Comparison of ENCODE assay signal across 17 mouse cellular contexts in the genomic region with DNA sequence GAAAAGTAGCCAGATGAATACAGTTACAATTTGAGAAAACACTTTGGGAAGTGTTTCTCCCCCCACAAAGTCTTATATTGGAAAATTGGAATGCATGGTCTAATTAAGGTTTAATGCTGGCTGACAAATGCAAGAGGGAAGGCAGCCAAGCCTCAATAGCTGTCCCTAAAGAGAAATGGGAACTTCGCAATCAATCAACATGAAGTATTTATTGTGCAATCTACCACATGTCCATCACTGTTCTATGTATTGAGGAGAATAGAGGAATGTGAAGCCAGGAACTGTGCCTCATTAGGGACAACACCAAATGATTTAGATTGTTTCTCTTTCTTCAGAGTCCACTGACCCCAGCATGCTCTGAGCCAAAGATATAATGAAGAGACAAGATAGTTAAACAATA.
DNase-seq lines count a peak whose midpoint lies in the region; ATAC-seq and TF ChIP-seq lines count a peak whose summit lies in the region.
"Had no signal": no experiment of that assay in that cellular context is flagged by ENCODE, and none has a peak within 500 bp of the region (broad histone marks: within the 10 kb centered on the region; RNA-seq: fewer than 3 reads in every experiment).

No protein-coding gene starts in this region.

- H3K9me3 ChIP-seq in forebrain, embryonic 14.5 days (replicated peaks; ENCODE audit: control insufficient read depth, low read length) = no peaks in the 10 kb centered on the region
- H3K9me3 ChIP-seq in forebrain, postnatal 0 days (ENCODE audit: low read length) = no peaks in the 10 kb centered on the region
- no peaks in the 10 kb centered on the region for H3K9me3 ChIP-seq in limb, embryonic 14.5 days (ENCODE audit: control insufficient read depth, low read length)
- no peaks in the 10 kb centered on the region for H3K9me3 ChIP-seq in limb, embryonic 10.5 days (replicated peaks)
- H3K9me3 ChIP-seq in neural tube, embryonic 15.5 days (replicated peaks) = no peaks in the 10 kb centered on the region
- H3K9me3 ChIP-seq: limb, embryonic 13.5 days had no signal

- TF ChIP-seq POLR2A in limb, embryonic 14.5 days (IDR thresholded peaks at IDR 0.05; ENCODE audit: borderline replicate concordance, extremely low read depth, insufficient read depth, insufficient read length) = no peak

- ATAC-seq in forebrain, embryonic 14.5 days = peak; percentile 67; the same call in 1 of the 2 replicates
- ATAC-seq in forebrain, postnatal 0 days = no peak
- no peak for ATAC-seq in limb, embryonic 14.5 days (ENCODE audit: low FRiP score, low read depth)
- ATAC-seq in neural tube, embryonic 15.5 days (ENCODE audit: low FRiP score) = 0 out of 2 replicates have a peak, but pooled peaks have one; percentile 50
- ATAC-seq in inflammation-experienced regulatory T-cells, adult 6 months = no peak
- ATAC-seq: hindbrain, embryonic 16.5 days had no signal

- H3K27me3 ChIP-seq in forebrain, embryonic 14.5 days (replicated peaks; ENCODE audit: control insufficient read depth, insufficient read depth, low read length) = no peaks in the 10 kb centered on the region
- H3K27me3 ChIP-seq in forebrain, postnatal 0 days (ENCODE audit: insufficient read depth, low read length) = no peaks in the 10 kb centered on the region
- no peaks in the 10 kb centered on the region for H3K27me3 ChIP-seq in limb, embryonic 14.5 days (ENCODE audit: control insufficient read depth, insufficient read depth, low read length)
- no peaks in the 10 kb centered on the region for H3K27me3 ChIP-seq in limb, embryonic 10.5 days (ENCODE audit: low read depth, poor library complexity, severe bottlenecking)
- H3K27me3 ChIP-seq in neural tube, embryonic 15.5 days (replicated peaks) = no peaks in the 10 kb centered on the region
- H3K27me3 ChIP-seq: limb, embryonic 13.5 days had no signal

- no peak for TF ChIP-seq CTCF in forebrain, postnatal 0 days (IDR thresholded peaks at IDR 0.05; ENCODE audit: low read depth)

- peaks cover 2% of the 10 kb centered on the region; the same call in 1 of the 2 replicates for H3K4me1 ChIP-seq in forebrain, embryonic 14.5 days (ENCODE audit: control insufficient read depth, insufficient read depth, low read length)
- no peaks in the 10 kb centered on the region for H3K4me1 ChIP-seq in forebrain, postnatal 0 days (ENCODE audit: insufficient read depth)
- no peaks in the 10 kb centered on the region for H3K4me1 ChIP-seq in limb, embryonic 14.5 days (ENCODE audit: control insufficient read depth, insufficient read depth, low read length)
- no peaks in the 10 kb centered on the region for H3K4me1 ChIP-seq in limb, embryonic 10.5 days
- H3K4me1 ChIP-seq in neural tube, embryonic 15.5 days = no peaks in the 10 kb centered on the region

- H3K4me2 ChIP-seq in forebrain, embryonic 14.5 days (ENCODE audit: low read length) = no peak overlapping the region
- no peak overlapping the region for H3K4me2 ChIP-seq in forebrain, postnatal 0 days (ENCODE audit: low read depth)
- H3K4me2 ChIP-seq in limb, embryonic 14.5 days (replicated peaks; ENCODE audit: low read depth, low read length, severe bottlenecking) = no peak overlapping the region
- no peak overlapping the region for H3K4me2 ChIP-seq in neural tube, embryonic 15.5 days
- H3K4me2 ChIP-seq: heart, embryonic 11.5 days; limb, embryonic 13.5 days had no signal

- peak; percentile 52 for DNase-seq in forebrain, embryonic 14.5 days (ENCODE audit: low spot score)
- no peak for DNase-seq in forebrain, postnatal 0 days
- peak; percentile 49 for DNase-seq in limb, embryonic 14.5 days (ENCODE audit: low spot score)
- DNase-seq in limb, embryonic 10.5 days (ENCODE audit: low spot score) = no peak
- DNase-seq in adipocyte (ENCODE audit: low spot score) = peak; percentile 63
- DNase-seq: adrenal gland, adult 2 months; B cell, adult 2 months; cerebellum, adult 8-10 months; gastrocnemius, postnatal 36 days; lung, adult 18-20 months; thymus, postnatal 25 days had no signal

- H3K9ac ChIP-seq in forebrain, embryonic 14.5 days (ENCODE audit: low read length) = no peak overlapping the region
- H3K9ac ChIP-seq in forebrain, postnatal 0 days = no peak overlapping the region
- no peak overlapping the region for H3K9ac ChIP-seq in limb, embryonic 14.5 days (ENCODE audit: low read depth, low read length, severe bottlenecking)
- no peak overlapping the region for H3K9ac ChIP-seq in neural tube, embryonic 15.5 days (replicated peaks)
- H3K9ac ChIP-seq: limb, embryonic 13.5 days had no signal

- no peaks in the 10 kb centered on the region for H3K36me3 ChIP-seq in forebrain, embryonic 14.5 days (ENCODE audit: control insufficient read depth, insufficient read depth, low read length)
- H3K36me3 ChIP-seq in forebrain, postnatal 0 days (ENCODE audit: insufficient read depth) = no peaks in the 10 kb centered on the region
- no peaks in the 10 kb centered on the region for H3K36me3 ChIP-seq in limb, embryonic 14.5 days (ENCODE audit: control insufficient read depth, insufficient read depth, low read length)
- H3K36me3 ChIP-seq in limb, embryonic 10.5 days = no peaks in the 10 kb centered on the region
- H3K36me3 ChIP-seq in neural tube, embryonic 15.5 days = no peaks in the 10 kb centered on the region
- H3K36me3 ChIP-seq: limb, embryonic 13.5 days had no signal

- 42% methylated on average over 1 of the region's 1 CpGs for WGBS in forebrain, embryonic 14.5 days
- WGBS in forebrain, postnatal 0 days = 36% methylated on average over 1 of the region's 1 CpGs
- WGBS in limb, embryonic 14.5 days = 62% methylated on average over 1 of the region's 1 CpGs
- 88% methylated on average over 1 of the region's 1 CpGs for WGBS in limb, embryonic 10.5 days
- WGBS in neural tube, embryonic 15.5 days = 39% methylated on average over 1 of the region's 1 CpGs

- no peak overlapping the region for H3K4me3 ChIP-seq in forebrain, embryonic 14.5 days (ENCODE audit: low read depth, low read length)
- H3K4me3 ChIP-seq in forebrain, postnatal 0 days (ENCODE audit: low read depth, low read length) = no peak overlapping the region
- H3K4me3 ChIP-seq in limb, embryonic 14.5 days (replicated peaks; ENCODE audit: low read length) = no peak overlapping the region
- no peak overlapping the region for H3K4me3 ChIP-seq in limb, embryonic 10.5 days
- no peak overlapping the region for H3K4me3 ChIP-seq in neural tube, embryonic 15.5 days (replicated peaks)
- H3K4me3 ChIP-seq: left cerebral cortex, adult 2 months; limb, embryonic 13.5 days had no signal

- no peak overlapping the region for H3K27ac ChIP-seq in forebrain, embryonic 14.5 days (ENCODE audit: low read depth, low read length)
- H3K27ac ChIP-seq in forebrain, postnatal 0 days (ENCODE audit: low read depth, low read length) = no peak overlapping the region
- H3K27ac ChIP-seq in limb, embryonic 14.5 days (replicated peaks; ENCODE audit: low read depth, low read length) = no peak overlapping the region
- no peak overlapping the region for H3K27ac ChIP-seq in limb, embryonic 10.5 days
- H3K27ac ChIP-seq in neural tube, embryonic 15.5 days (replicated peaks) = no peak overlapping the region
- H3K27ac ChIP-seq: left cerebral cortex, adult 2 months; limb, embryonic 13.5 days had no signal

Comparison
In these comparisons a context has a peak if more than half of its experiments do, and no peak if none do; other contexts are left out.
1. ATAC-seq: peak in forebrain, embryonic 14.5 days (single experiment) and neural tube, embryonic 15.5 days (single experiment); none in forebrain, postnatal 0 days (single experiment), limb, embryonic 14.5 days (single experiment) and inflammation-experienced regulatory T-cells, adult 6 months (single experiment).
2. DNase-seq: peak in forebrain, embryonic 14.5 days (single experiment), limb, embryonic 14.5 days (single experiment) and adipocyte (single experiment); none in forebrain, postnatal 0 days (single experiment) and limb, embryonic 10.5 days (single experiment).